Mouse (Mus musculus): ENCODE results near the gene Rbmx2.
A peak's percentile ranks its signal among the peaks of the same experiment; 100 is the strongest.

Gene Rbmx2

DNA sequence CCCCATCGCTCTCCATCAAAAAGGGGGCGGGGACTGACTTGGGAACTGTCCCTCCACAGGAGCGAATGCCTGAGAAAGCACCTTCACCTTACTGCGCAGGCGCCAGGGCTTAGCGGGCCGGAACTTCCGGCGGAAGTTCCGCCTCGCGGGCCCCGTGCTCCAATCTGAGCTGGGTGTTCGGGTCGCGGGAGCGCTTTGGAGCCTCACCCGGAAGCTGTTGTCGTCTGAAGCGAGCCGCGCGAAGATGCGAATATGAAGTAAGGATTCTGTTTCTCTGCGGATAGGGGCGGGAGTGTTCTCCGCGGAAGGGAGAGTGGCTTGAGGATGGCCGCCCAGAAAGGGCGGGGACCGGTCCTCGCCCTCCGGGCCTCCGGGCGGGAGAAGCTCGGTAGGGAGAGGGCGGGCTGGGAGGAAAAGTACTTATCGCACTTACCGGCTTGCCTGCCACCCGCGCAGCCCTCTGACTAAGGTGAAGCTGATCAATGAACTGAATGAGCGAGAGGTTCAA lies at the start of gene Rbmx2:
TSS of gene Rbmx2 (plus strand) at position 141 of the 508 bp plus-strand sequence.
- DNase-seq: peak; percentile 90

DNA sequence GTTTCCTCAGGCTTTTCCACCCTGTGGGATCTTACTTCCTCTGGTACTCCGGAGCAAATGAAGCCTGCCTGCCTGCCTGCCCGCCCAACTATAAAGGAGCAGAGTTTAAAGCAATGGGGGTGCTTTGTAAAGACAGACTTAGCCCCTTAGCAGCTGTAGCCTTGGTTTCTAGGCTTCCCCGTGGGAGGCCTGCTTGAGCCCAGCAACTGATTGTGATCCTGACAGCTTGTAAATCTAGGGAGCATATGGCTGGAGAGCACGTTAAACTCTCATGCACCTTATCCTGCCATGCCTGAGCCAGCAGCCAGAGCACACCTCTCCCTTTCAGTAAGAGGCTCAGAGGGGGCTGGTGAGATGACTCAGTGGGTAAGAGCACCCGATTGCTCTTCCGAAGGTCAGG lies 28.0 kb upstream of the Rbmx2 start:
- no peak for DNase-seq

DNA sequence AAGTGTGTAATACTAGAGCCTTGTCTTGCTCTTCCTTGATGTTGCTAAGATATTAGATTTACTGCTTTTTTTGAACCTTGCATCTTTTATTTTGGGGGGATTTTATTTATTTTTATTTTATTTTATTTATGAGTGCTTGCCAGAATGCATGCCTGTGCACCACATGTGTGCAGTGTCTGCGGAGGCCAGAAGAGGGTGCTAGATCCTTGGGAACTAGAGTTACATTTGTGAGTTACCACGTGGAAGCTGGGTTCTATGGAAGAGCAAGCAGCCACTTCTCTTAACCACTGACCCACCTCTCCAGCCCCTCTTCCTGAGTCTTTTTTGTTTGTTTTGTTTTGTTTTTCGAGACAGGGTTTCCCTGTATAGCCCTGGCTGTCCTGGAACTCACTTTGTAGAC lies 25.2 kb upstream of the Rbmx2 start:
- DNase-seq: peak; percentile 0

DNA sequence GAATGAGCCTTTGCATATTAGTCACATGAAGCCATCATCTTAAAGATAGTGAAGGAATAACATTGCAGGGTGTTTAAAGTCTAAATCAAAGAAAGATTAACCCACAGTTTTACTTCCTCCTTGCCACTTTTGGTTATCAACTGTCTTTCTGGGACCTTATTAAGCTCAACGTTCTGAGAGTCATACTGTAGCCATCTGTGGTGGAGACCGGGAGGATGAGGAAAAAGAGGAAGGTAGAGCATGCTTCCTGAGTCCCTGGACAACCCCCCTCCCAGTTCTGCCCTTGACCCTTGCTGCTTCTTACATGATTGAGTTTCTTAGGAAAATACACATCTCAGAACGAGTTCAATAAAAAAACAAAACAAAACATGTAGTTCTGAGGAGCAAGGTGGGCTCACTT lies 23.1 kb upstream of the Rbmx2 start:
- no peak for DNase-seq

DNA sequence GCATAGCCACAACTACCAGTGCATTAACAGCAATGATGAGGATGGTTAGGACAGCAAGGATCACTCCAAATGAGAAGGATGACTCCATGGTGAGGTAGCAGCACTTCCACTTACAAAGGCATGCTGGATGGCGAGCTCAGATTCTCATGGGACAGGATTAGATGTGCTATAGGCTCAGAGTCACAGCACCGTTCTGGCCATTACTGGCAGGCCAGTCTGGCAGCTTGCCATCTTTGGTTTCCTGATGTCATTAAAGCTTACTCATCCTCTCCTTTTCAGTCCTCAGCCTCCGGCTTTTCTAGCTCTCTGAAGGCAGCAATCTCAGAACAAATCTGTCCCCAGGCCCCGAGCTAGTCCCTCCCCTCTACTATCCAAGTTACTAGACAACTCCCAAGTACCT lies 20.6 kb upstream of the Rbmx2 start, which contains the start of gene Gpr119:
TSS of gene Gpr119 (minus strand) at position 308 of the 400 bp plus-strand sequence.
- no peak for DNase-seq

DNA sequence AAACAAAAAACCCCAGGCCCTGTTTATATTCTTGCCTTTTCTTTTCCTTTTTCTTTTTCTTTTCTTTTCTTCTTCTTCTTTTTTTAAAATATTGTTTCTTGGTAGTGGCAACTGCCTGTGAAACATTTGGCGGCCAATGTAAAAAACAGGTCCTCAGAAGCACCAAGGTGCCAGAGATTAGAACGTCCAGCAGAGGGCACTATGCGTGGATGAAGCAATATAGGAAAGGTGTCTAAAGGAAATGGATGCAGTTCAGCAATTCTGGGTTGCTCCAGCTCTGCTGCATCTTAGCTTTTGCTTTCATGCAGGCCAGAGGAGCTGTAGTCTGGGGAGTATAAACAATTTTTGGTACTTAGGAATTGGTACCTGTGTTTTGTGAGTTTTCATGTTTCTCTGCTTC lies 11.4 kb upstream of the Rbmx2 start:
- peak; percentile 66 for DNase-seq

DNA sequence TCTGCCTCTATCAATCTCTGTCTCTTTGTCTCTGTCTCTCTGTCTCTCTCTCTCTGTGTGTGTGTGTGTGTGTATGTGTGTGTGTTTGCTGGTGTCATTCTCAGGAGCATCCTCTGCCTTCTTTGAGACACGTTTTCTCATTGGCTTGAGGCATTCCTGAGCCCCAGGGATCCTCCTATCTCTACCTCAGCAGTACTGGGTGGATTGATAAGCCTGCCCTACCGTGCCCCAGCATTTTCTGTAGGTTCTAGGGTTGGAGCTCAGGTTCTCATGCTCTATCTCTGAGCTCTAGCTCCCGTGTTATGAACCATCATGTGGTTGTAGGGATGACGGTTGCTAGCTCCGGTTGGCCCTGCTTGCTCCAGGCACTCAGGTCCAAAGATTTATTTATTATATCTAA lies 10.9 kb upstream of the Rbmx2 start:
- no peak for DNase-seq

DNA sequence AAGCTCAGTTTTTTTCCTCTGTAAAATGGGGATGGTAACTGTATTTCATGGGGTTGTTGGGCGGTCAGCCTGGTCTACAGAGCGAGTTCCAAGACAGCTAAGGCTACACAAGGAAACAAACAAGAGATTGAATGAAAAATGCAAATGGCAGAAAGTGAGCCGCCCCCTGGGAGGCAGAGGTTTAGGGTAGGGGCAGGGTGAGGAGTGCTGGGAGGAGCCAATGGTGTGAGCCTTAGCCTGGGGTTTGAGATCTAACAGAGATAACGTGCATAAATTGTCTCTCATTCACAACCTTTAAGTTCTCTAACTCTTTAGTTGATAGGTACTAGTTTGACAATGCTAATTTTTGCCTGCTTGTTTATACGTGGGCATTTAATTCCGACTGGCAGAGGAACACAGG lies 344 bp upstream of the Rbmx2 start:
- DNase-seq: no peak

DNA sequence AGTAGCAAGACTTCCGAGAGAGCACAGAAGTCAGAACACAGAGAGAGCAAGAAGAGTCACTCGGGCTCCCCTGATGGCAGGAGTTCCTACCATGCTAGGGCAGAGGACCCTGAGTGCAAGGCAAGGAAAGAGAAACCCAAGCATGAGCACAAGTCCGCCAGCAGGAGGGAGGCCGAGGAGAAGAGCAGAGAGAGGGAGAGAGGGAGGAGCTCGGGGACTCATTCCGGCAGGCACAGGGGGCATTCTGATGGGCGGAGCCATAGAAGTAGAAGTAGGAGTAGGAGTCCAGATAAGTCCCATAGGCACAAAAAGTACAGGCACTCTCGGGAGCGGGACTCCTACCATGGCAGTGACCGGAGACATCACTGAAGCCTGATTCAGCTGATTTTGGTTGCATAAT lies 14.9 kb downstream of the Rbmx2 start:
- DNase-seq: no peak

DNA sequence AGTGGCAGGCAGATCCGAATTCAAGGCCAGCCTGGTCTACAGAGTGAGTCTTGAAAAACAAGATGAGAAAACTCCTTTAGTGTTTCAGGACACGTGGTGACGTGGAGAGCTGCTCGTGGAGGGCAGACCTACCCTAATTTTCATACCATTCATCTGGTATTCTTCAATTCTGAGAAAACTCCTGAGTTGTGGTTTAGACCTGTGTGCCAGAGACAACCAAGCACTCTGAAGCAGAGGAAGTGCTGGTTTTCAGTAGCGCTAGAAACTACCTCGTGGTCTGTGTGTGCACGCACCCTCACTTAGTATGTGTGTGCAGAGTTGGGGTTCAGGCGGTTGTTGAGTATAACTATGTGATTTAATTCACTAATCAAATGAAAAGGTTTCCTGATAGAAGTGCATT lies 18.0 kb downstream of the Rbmx2 start:
- no peak for DNase-seq

DNA sequence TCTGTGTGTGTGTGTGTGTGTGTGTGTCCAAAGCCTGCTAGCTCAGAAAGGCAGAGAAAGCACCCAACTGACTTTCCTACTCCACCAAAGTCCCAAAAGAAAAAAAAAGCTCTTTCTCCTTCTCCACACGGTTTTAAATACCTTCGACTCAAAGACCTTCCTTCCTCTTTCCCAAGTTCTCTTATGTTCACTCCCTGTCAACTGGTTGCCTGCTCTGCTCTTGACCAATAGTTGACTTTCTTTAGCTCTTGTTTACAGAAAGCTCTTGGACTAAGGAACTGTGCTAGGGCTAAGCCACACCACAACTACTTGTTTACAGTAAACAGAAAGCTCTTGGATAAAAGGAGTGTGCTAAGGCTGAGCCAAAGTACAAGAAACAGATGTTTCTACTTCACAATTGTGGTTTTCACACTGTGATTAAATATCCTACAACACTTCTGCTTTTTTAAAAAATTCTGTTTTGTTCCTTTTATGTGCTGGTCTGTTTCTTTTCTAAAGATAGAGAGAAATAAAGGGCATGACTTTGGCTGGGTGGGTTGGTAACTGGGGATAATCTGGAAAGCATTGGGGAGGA lies 60.0 kb downstream of the Rbmx2 start:
- no peak for DNase-seq
